Mouse (Mus musculus) cortical plate, adult 2 months (tissue): ENCODE data around the gene Tcea3. TPM values are rescaled to one million over a fixed set of nuclear protein-coding genes. Genes with fewer than 3 reads are reported as not detected.

Experiments used
- H3K27ac ChIP-seq: fragments of 200-500 bp; 2 replicates; pipeline ENCODE4 v1.5.1; 2012; ENCODE audit warnings: low read length, control low read depth, inconsistent platforms; ENCODE audit not compliant: insufficient read depth
- H3K4me1 ChIP-seq: fragments of 200-500 bp; 2 replicates; pipeline ENCODE4 v1.6.1; 2011; ENCODE audit warnings: low read length; ENCODE audit not compliant: control insufficient read depth, insufficient read depth
- H3K4me3 ChIP-seq: fragments of 200-500 bp; 2 replicates; pipeline ENCODE4 v1.5.1; 2011; ENCODE audit warnings: mild to moderate bottlenecking, low read length, control low read depth; ENCODE audit not compliant: insufficient read depth
- CTCF ChIP-seq: fragments of 200-500 bp; IDR thresholded peaks from 2 replicates; pipeline ENCODE4 v1.5.1; 2011; ENCODE audit warnings: mild to moderate bottlenecking, control low read depth, low read length; ENCODE audit not compliant: insufficient read depth; ENCODE audit errors: extremely low read depth
- POLR2A ChIP-seq: fragments of 200-500 bp; IDR thresholded peaks from 2 replicates; pipeline ENCODE4 v1.6.1; 2011; ENCODE audit warnings: mild to moderate bottlenecking, low read length, control low read depth; ENCODE audit not compliant: insufficient read depth; ENCODE audit errors: extremely low read depth
- polyA plus RNA-seq: library from polyadenylated mRNA; depleted of rRNA; stranded (reverse); fragments of >200 nt; gene quantifications from 2 replicates; pipeline ENCODE4 v1.2.3, GENCODE M21; 2012

Tcea3 gene
- polyA plus RNA-seq, 1 experiment: 0.92 TPM

- Histone ChIP-seq H3K4me1 (no peaks in the 10 kb centered on the region), H3K27ac (no peak overlapping the region), H3K4me3 (no peak overlapping the region)
- TF ChIP-seq POLR2A: no peak
Measured at GRCm38 (mm10) chr4:136214828-136215227, 32.7 kb upstream of the Tcea3 start.

GRCm38 (mm10) chr4:136215576-136215975 is 32.0 kb upstream of the Tcea3 start:
- TF ChIP-seq CTCF: no peak
- TF ChIP-seq POLR2A: no peak
- H3K4me3 ChIP-seq: no peak overlapping the region
- no peaks in the 10 kb centered on the region for H3K4me1 ChIP-seq
- no peak overlapping the region for H3K27ac ChIP-seq

- Histone ChIP-seq H3K4me1 (no peaks in the 10 kb centered on the region), H3K4me3 (no peak overlapping the region)
Measured at GRCm38 (mm10) chr4:136217063-136217462, 30.5 kb upstream of the Tcea3 start.

GRCm38 (mm10) chr4:136218595-136219214 is 28.8 kb upstream of the Tcea3 start:
- Histone ChIP-seq H3K4me1 (no peaks in the 10 kb centered on the region), H3K27ac (no peak overlapping the region), H3K4me3 (no peak overlapping the region)
- TF ChIP-seq CTCF (no peak), POLR2A (no peak)

More at GRCm38 (mm10) chr4:136217063-136217462, 30.5 kb upstream of the Tcea3 start:
- no peak for TF ChIP-seq POLR2A
- TF ChIP-seq CTCF: no peak
- no peak overlapping the region for H3K27ac ChIP-seq

- H3K4me1 ChIP-seq: peaks cover 4% of the 10 kb centered on the region
- no peak overlapping the region for H3K27ac ChIP-seq
- no peak overlapping the region for H3K4me3 ChIP-seq
- no peak for TF ChIP-seq POLR2A
- no peak for TF ChIP-seq CTCF
Measured at GRCm38 (mm10) chr4:136220133-136220775, 27.3 kb upstream of the Tcea3 start.

- H3K4me1 ChIP-seq: peaks cover 4% of the 10 kb centered on the region
- 0 out of 2 replicates have a peak, but pooled peaks have one; percentile 20 for TF ChIP-seq CTCF
- TF ChIP-seq POLR2A: no peak
- no peak overlapping the region for H3K4me3 ChIP-seq
- no peak overlapping the region for H3K27ac ChIP-seq
Measured at GRCm38 (mm10) chr4:136223549-136224239, 23.8 kb upstream of the Tcea3 start.

GRCm38 (mm10) chr4:136224240-136224559 is 23.3 kb upstream of the Tcea3 start:
- Histone ChIP-seq H3K27ac (0 out of 2 replicates have a peak overlapping the region, but pooled peaks have one; percentile 35), H3K4me3 (no peak overlapping the region), H3K4me1 (peaks cover 4% of the 10 kb centered on the region)
- TF ChIP-seq POLR2A (no peak), CTCF (no peak)

- no peak for TF ChIP-seq POLR2A
- TF ChIP-seq CTCF: no peak
- H3K4me1 ChIP-seq: peaks cover 4% of the 10 kb centered on the region
- H3K4me3 ChIP-seq: no peak overlapping the region
- 0 out of 2 replicates have a peak overlapping the region, but pooled peaks have one; percentile 37 for H3K27ac ChIP-seq
Measured at GRCm38 (mm10) chr4:136224677-136225460, 22.7 kb upstream of the Tcea3 start.

GRCm38 (mm10) chr4:136227408-136227807 is 20.1 kb upstream of the Tcea3 start:
- Histone ChIP-seq H3K27ac (no peak overlapping the region), H3K4me1 (peaks cover 4% of the 10 kb centered on the region), H3K4me3 (no peak overlapping the region)
- no peak for TF ChIP-seq POLR2A
- TF ChIP-seq CTCF: no peak
